ENCODE assay signal across 8 mouse cellular contexts in genomic region chr11:118438665-118439414, GRCm38 (mm10). TPM values are rescaled to one million over a fixed set of nuclear protein-coding genes. Genes with fewer than 3 reads are reported as not detected.
A peak's percentile ranks its signal among the peaks of the same experiment; 100 is the strongest.
DNase-seq lines count a peak whose midpoint lies in the region; ATAC-seq and TF ChIP-seq lines count a peak whose summit lies in the region.

No protein-coding gene starts in this region.

- H3K27ac ChIP-seq in limb, embryonic 14.5 days (replicated peaks; ENCODE audit: low read depth, low read length), result no peak overlapping the region
- peak overlapping the region; percentile 36; the same call in 1 of the 2 replicates for H3K27ac ChIP-seq in stomach, embryonic 15.5 days

- H3K36me3 ChIP-seq in limb, embryonic 14.5 days (ENCODE audit: control insufficient read depth, insufficient read depth, low read length), result no peaks in the 10 kb centered on the region
- H3K36me3 ChIP-seq in stomach, embryonic 15.5 days, result no peaks in the 10 kb centered on the region

- H3K4me1 ChIP-seq in limb, embryonic 14.5 days (ENCODE audit: control insufficient read depth, insufficient read depth, low read length), result peaks cover 16% of the 10 kb centered on the region; the same call in 1 of the 2 replicates
- peaks cover 7% of the 10 kb centered on the region for H3K4me1 ChIP-seq in stomach, embryonic 15.5 days

- 40% methylated on average over 11 of the region's 11 CpGs for WGBS in limb, embryonic 14.5 days
- WGBS in stomach, embryonic 15.5 days, result 28% methylated on average over 11 of the region's 11 CpGs

- no peak overlapping the region for H3K4me3 ChIP-seq in limb, embryonic 14.5 days (replicated peaks; ENCODE audit: low read length)
- H3K4me3 ChIP-seq in stomach, embryonic 15.5 days (replicated peaks), result no peak overlapping the region

- TF ChIP-seq POLR2A in limb, embryonic 14.5 days (IDR thresholded peaks at IDR 0.05; ENCODE audit: borderline replicate concordance, extremely low read depth, insufficient read depth, insufficient read length), result no peak

- peak; percentile 65 for DNase-seq in adrenal gland, adult 2 months
- DNase-seq in adrenal gland, postnatal 4 days (ENCODE audit: low spot score in 2 of 2), result no peak
- peak; percentile 65 for DNase-seq in retina, postnatal 1 day
- DNase-seq in retina, embryonic 14.5 days (ENCODE audit: low spot score), result no peak
- DNase-seq in limb, embryonic 14.5 days (ENCODE audit: low spot score), result peak; percentile 32
- no peak for DNase-seq in left cerebral cortex, postnatal 36 days (ENCODE audit: low spot score in 2 of 2)
- DNase-seq in left cerebral cortex, adult 18-20 months (ENCODE audit: low spot score in 2 of 2), result no peak

- no peaks in the 10 kb centered on the region for H3K9me3 ChIP-seq in limb, embryonic 14.5 days (ENCODE audit: control insufficient read depth, low read length)
- H3K9me3 ChIP-seq in stomach, embryonic 15.5 days, result no peaks in the 10 kb centered on the region

- intact Hi-C loops in left cerebral cortex, postnatal 36 days (cut with DNase I), result no loop called here

- H3K4me2 ChIP-seq in limb, embryonic 14.5 days (replicated peaks; ENCODE audit: low read depth, low read length, severe bottlenecking), result no peak overlapping the region
- H3K4me2 ChIP-seq in stomach, embryonic 15.5 days, result no peak overlapping the region

- ATAC-seq in limb, embryonic 14.5 days (ENCODE audit: low FRiP score, low read depth), result peak; percentile 55; the same call in 1 of the 2 replicates
- ATAC-seq in stomach, embryonic 15.5 days (ENCODE audit: insufficient read depth, low FRiP score, low read depth), result no peak

- no peaks in the 10 kb centered on the region for H3K27me3 ChIP-seq in limb, embryonic 14.5 days (ENCODE audit: control insufficient read depth, insufficient read depth, low read length)
- no peaks in the 10 kb centered on the region for H3K27me3 ChIP-seq in stomach, embryonic 15.5 days (replicated peaks)

- H3K9ac ChIP-seq in limb, embryonic 14.5 days (ENCODE audit: low read depth, low read length, severe bottlenecking), result no peak overlapping the region
- H3K9ac ChIP-seq in stomach, embryonic 15.5 days, result no peak overlapping the region

RNA-seq across cellular contexts. Expression of gene C1qtnf1, which starts 10.8 kb away (rescaled TPM):
- 10 to 100 TPM; 14.8 to 24.8 TPM for total RNA-seq in adrenal gland, adult 2 months (2021)
- polyA plus RNA-seq in adrenal gland, adult 2 months (2012; rRNA removed), result 14.6 and 17.9 TPM in 2 replicates
- 10 to 100 TPM; 25.0 to 33.4 TPM for total RNA-seq in adrenal gland, postnatal 4 days (2021)
- 12.5 and 16.0 TPM in 2 replicates for polyA plus RNA-seq in limb, embryonic 14.5 days (2012; rRNA removed)
- 10.3 and 12.4 TPM in 2 replicates for polyA plus RNA-seq in limb, embryonic 14.5 days (2014; fragmentation: Nextera tagmentation; extraction: Ambion mirVana)
- polyA plus RNA-seq in stomach, embryonic 15.5 days (2015; fragmentation: Nextera tagmentation; extraction: Ambion mirVana), result 6.8 and 8.3 TPM in 2 replicates
- total RNA-seq in left cerebral cortex, postnatal 36 days (2021), result 1 to 10 TPM; 4.6 to 4.9 TPM
- total RNA-seq in left cerebral cortex, adult 18-20 months (2021), result 1 to 10 TPM; 4.3 to 4.6 TPM

RNA-seq across cellular contexts. Expression of gene Cant1, which starts 20.0 kb away (rescaled TPM):
- 10 to 100 TPM; 28.8 to 35.6 TPM for total RNA-seq in adrenal gland, adult 2 months (2021)
- polyA plus RNA-seq in adrenal gland, adult 2 months (2012; rRNA removed), result 59.5 and 66.8 TPM in 2 replicates
- 10 to 100 TPM; 33.7 to 36.5 TPM for total RNA-seq in adrenal gland, postnatal 4 days (2021)
- 47.7 and 61.8 TPM in 2 replicates for polyA plus RNA-seq in limb, embryonic 14.5 days (2012; rRNA removed)
- 29.3 and 35.3 TPM in 2 replicates for polyA plus RNA-seq in limb, embryonic 14.5 days (2014; fragmentation: Nextera tagmentation; extraction: Ambion mirVana)
- 30.7 and 32.1 TPM in 2 replicates for polyA plus RNA-seq in stomach, embryonic 15.5 days (2015; fragmentation: Nextera tagmentation; extraction: Ambion mirVana)
- total RNA-seq in left cerebral cortex, postnatal 36 days (2021), result 10 to 100 TPM; 36.5 to 37.0 TPM
- total RNA-seq in left cerebral cortex, adult 18-20 months (2021), result 10 to 100 TPM; 38.7 to 40.4 TPM

RNA-seq across cellular contexts. Expression of gene Lgals3bp, which starts 36.9 kb away (rescaled TPM):
- total RNA-seq in adrenal gland, adult 2 months (2021), result 100 to 1,000 TPM in 1 of 2 experiments, 10 to 100 TPM in 1; 92.7 to 160 TPM
- 336 and 430 TPM in 2 replicates for polyA plus RNA-seq in adrenal gland, adult 2 months (2012; rRNA removed)
- total RNA-seq in adrenal gland, postnatal 4 days (2021), result 10 to 100 TPM; 60.6 to 61.6 TPM
- 13.7 and 19.7 TPM in 2 replicates for polyA plus RNA-seq in limb, embryonic 14.5 days (2012; rRNA removed)
- polyA plus RNA-seq in limb, embryonic 14.5 days (2014; fragmentation: Nextera tagmentation; extraction: Ambion mirVana), result 8.2 and 8.7 TPM in 2 replicates
- polyA plus RNA-seq in stomach, embryonic 15.5 days (2015; fragmentation: Nextera tagmentation; extraction: Ambion mirVana), result 67.4 and 81.5 TPM in 2 replicates
- total RNA-seq in left cerebral cortex, postnatal 36 days (2021), result 10 to 100 TPM; 20.5 to 21.2 TPM
- 10 to 100 TPM; 21.7 to 21.9 TPM for total RNA-seq in left cerebral cortex, adult 18-20 months (2021)

RNA-seq across cellular contexts. Expression of gene Engase, which starts 37.8 kb away (rescaled TPM):
- total RNA-seq in adrenal gland, adult 2 months (2021), result 10 to 100 TPM; 10.1 to 17.1 TPM
- 26.4 and 40.6 TPM in 2 replicates for polyA plus RNA-seq in adrenal gland, adult 2 months (2012; rRNA removed)
- total RNA-seq in adrenal gland, postnatal 4 days (2021), result 10 to 100 TPM; 19.6 to 22.3 TPM
- polyA plus RNA-seq in limb, embryonic 14.5 days (2012; rRNA removed), result 7.9 and 9.6 TPM in 2 replicates
- 4.5 and 7.9 TPM in 2 replicates for polyA plus RNA-seq in limb, embryonic 14.5 days (2014; fragmentation: Nextera tagmentation; extraction: Ambion mirVana)
- polyA plus RNA-seq in stomach, embryonic 15.5 days (2015; fragmentation: Nextera tagmentation; extraction: Ambion mirVana), result 10.1 and 11.5 TPM in 2 replicates
- 10 to 100 TPM; 10.8 to 11.1 TPM for total RNA-seq in left cerebral cortex, postnatal 36 days (2021)
- 10 to 100 TPM; 13.3 to 14.1 TPM for total RNA-seq in left cerebral cortex, adult 18-20 months (2021)

Comparison
In these comparisons a context has a peak if more than half of its experiments do, and no peak if none do; other contexts are left out.
1. DNase-seq: peak in adrenal gland, adult 2 months (single experiment), retina, postnatal 1 day (single experiment) and limb, embryonic 14.5 days (single experiment); none in adrenal gland, postnatal 4 days (0 of 2), retina, embryonic 14.5 days (single experiment), left cerebral cortex, postnatal 36 days (0 of 2) and left cerebral cortex, adult 18-20 months (0 of 2).